Mouse (Mus musculus) cerebellum, adult 2 months (tissue): ENCODE measurements around the gene Ccdc78.
"Not testable (repeated sequence)": the region's sequence is repeated elsewhere in the genome, so short reads cannot be mapped to it uniquely, and the experiment has no call there.

Experiments
- CTCF ChIP-seq: fragments of 200-500 bp; IDR thresholded peaks from 2 replicates; pipeline ENCODE4 v1.5.1; 2011; ENCODE audit warnings: low read depth, mild to moderate bottlenecking, control low read depth, low read length, moderate library complexity, borderline replicate concordance; ENCODE audit not compliant: insufficient read depth
- POLR2A ChIP-seq: fragments of 200-500 bp; IDR thresholded peaks from 2 replicates; pipeline ENCODE4 v1.6.1; 2011; ENCODE audit warnings: low read length, control low read depth, borderline replicate concordance; ENCODE audit not compliant: insufficient read depth

DNA sequence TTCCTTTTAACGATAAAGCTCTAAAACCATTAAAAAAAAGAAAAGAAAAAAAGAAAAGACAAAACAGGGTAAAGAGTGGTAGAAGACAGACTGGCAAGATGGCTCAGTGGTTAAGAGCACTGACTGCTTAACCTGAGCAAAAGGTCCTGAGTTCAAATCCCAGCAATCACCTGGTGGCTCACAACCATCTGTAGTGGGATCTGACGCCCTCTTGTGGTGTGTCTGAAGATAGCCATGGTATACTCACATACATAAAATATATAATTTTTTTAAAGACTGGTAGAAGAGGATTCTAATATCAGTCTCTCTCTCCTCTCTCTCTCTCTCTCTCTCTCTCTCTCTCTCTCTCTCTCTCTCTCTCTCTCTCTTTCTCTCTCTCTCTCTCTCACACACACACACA, 21.1 kb downstream of the Ccdc78 start:
- TF ChIP-seq CTCF, POLR2A: not testable (repeated sequence)
